Mouse (Mus musculus): ENCODE measurements at regions not wholly inside any gene's neighbourhood (a gene's known extent, or its start where the extent isn't known, plus 50 kb on each side); places are given as distances from the start of the nearest gene placed in this dataset.

- no peak for TF ChIP-seq EP300 (IDR thresholded peaks at IDR 0.05; ENCODE audit: low read length)
- TF ChIP-seq USF2 (conservative IDR thresholded peaks at IDR 0.05; ENCODE audit: low read depth, low read length) = no peak
- TF ChIP-seq ZMIZ1 (IDR thresholded peaks at IDR 0.05; ENCODE audit: low read depth, low read length) = no peak
- TF ChIP-seq ZC3H11A (IDR thresholded peaks at IDR 0.05; ENCODE audit: low read depth, low read length) = no peak
- no peak for TF ChIP-seq MAX (IDR thresholded peaks at IDR 0.05; ENCODE audit: low read length)
- no peak for TF ChIP-seq CTCF (conservative IDR thresholded peaks at IDR 0.05 in 1 of 2, IDR thresholded peaks at IDR 0.05 in 1 of 2; ENCODE audit: low read depth in 2 of 2, low read length in 2 of 2)
- no peak for TF ChIP-seq NELFE (IDR thresholded peaks at IDR 0.05; ENCODE audit: low read depth, low read length)
- TF ChIP-seq POLR2A (IDR thresholded peaks at IDR 0.05; ENCODE audit: low read depth, low read length) = no peak
- no peak for TF ChIP-seq CHD2 (IDR thresholded peaks at IDR 0.05; ENCODE audit: low read length)
- no peak for TF ChIP-seq SMC3 (IDR thresholded peaks at IDR 0.05; ENCODE audit: low read depth, low read length)
- no peak for TF ChIP-seq SIN3A (IDR thresholded peaks at IDR 0.05; ENCODE audit: low read length)
These were observed 329.6 kb downstream of the Mroh4 start for GRCm38 (mm10) chr15:74306543-74306942.
